Mouse (Mus musculus) midbrain, embryonic 16.5 days (tissue): ENCODE measurements at regions not wholly inside any gene's neighbourhood (a gene's known extent, or its start where the extent isn't known, plus 50 kb on each side); places are given as distances from the start of the nearest gene placed in this dataset.

ENCODE experiments used
- ATAC-seq: fragments of 200-750 bp; cut with Nextera tagmentation; 2 replicates; pipeline ENCODE4 v1.8.0; 2017; ENCODE audit warnings: moderate TSS enrichment
- H3K27ac ChIP-seq: fragments of 300-500 bp; sonication (generic); 2 replicates; pipeline ENCODE4 v1.5.1; 2014; ENCODE audit warnings: mild to moderate bottlenecking, low read length, mixed read lengths
- H3K27me3 ChIP-seq: fragments of 300-500 bp; sonication (generic); 2 replicates; pipeline ENCODE4 v1.6.1; 2014; ENCODE audit warnings: low read depth, low read length, mixed read lengths; ENCODE audit not compliant: control insufficient read depth, insufficient read depth
- H3K36me3 ChIP-seq: fragments of 300-500 bp; sonication (generic); 2 replicates; pipeline ENCODE4 v1.6.1; 2014; ENCODE audit warnings: mild to moderate bottlenecking, low read length, moderate library complexity, mixed read lengths; ENCODE audit not compliant: control insufficient read depth, insufficient read depth
- H3K4me1 ChIP-seq: fragments of 300-500 bp; sonication (generic); 2 replicates; pipeline ENCODE4 v1.6.1; 2014; ENCODE audit warnings: mild to moderate bottlenecking, low read length, mixed read lengths; ENCODE audit not compliant: control insufficient read depth, insufficient read depth
- H3K4me2 ChIP-seq: fragments of 300-500 bp; sonication (generic); 2 replicates; pipeline ENCODE4 v1.6.1; 2014; ENCODE audit warnings: mild to moderate bottlenecking, low read length, mixed read lengths
- H3K4me3 ChIP-seq: fragments of 300-500 bp; sonication (generic); 2 replicates; pipeline ENCODE4 v1.5.1; 2014; ENCODE audit warnings: low read depth, mild to moderate bottlenecking, low read length, moderate library complexity, mixed read lengths
- H3K9ac ChIP-seq: fragments of 300-500 bp; sonication (generic); 2 replicates; pipeline ENCODE4 v1.6.1; 2014; ENCODE audit warnings: low read depth, low read length, mixed read lengths
- H3K9me3 ChIP-seq: fragments of 300-500 bp; sonication (generic); replicated peaks from 2 replicates; pipeline ENCODE4 v1.6.1; 2014; ENCODE audit warnings: mild to moderate bottlenecking, low read length, mixed read lengths; ENCODE audit not compliant: control insufficient read depth, poor library complexity, severe bottlenecking
- WGBS: fragments of 180-500 bp; shearing (Covaris S2); extraction: QIAGEN DNeasy Blood & Tissue Kit; methylation state at CpG from one replicate; pipeline ENCODE4 v1.1.7; 2014; 5-methylcytosine and 5-hydroxymethylcytosine counted together

DNA sequence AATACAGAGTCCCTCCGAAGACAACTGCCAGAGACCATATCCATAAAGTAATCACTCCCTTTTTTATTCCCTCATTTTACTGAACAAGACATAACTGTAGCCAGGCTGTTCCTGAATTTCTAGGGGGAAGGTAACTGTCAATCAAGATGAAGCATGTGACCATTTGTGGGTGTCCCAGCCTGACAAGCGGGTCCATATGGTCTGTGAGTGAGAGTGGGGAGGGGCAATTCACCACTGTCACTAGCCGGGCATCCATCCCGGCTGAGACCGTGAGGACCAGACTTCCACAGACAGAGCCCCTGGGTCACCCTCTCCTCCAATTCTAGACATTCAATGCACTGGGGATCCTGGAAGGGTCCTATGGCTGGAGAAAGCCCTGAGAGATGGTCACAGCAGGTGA is 54.6 kb downstream of the Gm11733 start:
- Histone ChIP-seq H3K9me3 (no peaks in the 10 kb centered on the region), H3K4me1 (peaks cover 38% of the 10 kb centered on the region), H3K4me3 (no peak overlapping the region), H3K27ac (no peak overlapping the region), H3K36me3 (no peaks in the 10 kb centered on the region), H3K4me2 (no peak overlapping the region), H3K27me3 (no peaks in the 10 kb centered on the region), H3K9ac (no peak overlapping the region)
- WGBS = 63% methylated on average over 5 of the region's 5 CpGs
- ATAC-seq = no peak

DNA sequence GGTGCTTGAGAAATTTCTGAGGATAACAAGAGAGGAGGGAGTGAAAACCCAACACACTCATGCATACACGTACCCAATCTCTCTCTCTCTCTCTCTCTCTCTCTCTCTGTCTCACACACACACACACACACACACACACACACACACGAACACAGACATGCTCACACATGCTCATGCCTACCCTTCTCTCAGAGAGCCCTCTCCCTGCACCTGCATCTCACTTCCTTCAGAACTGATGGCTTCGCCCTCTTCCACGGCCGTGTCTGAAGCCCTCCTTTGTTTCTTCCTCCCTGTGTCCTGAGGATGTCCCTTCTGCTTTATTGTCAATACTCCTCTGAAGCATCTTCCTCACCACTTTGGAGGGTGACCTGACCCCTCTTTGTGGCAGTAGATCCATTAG is 56.4 kb downstream of the Gm11733 start:
- ATAC-seq = peak; percentile 52
- H3K27ac ChIP-seq = peak overlapping the region; percentile 91

DNA sequence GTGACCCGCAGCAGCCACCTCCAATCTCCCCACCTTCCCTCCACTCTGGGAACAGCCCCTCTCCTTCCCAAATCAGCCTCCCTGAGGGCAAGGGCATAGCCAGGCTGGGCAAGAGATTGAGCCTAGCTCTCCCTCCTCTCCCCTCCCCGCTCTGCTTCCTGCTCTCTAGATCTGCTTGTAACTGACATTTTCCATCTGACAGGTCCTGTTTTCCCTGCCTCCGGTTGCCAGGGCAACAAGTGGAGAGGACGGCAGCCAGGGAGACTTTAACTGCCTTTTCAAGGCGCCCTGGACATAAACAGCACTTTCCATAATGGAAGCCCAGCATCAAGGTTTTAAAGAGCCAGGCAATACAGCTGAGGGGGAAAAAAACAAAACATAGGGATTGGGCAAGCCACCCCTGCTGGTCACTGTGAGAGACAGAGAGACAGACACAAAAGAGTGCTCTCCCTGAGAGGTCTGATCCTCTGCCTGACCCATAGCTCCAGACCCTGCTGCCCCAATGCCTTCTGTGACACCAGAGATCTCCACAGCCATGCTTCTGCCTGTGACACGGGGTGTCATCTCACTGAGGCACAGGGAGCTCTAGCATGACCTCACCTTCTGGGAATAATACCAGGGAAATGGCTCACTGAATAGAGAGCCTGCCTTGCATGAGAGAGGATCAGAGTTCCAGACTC is 57.2 kb downstream of the Gm11733 start:
- H3K4me2 ChIP-seq = peak overlapping the region; percentile 43; the same call in 1 of the 2 replicates
- no peaks in the 10 kb centered on the region for H3K9me3 ChIP-seq
- peak; percentile 83 for ATAC-seq
- H3K27me3 ChIP-seq = no peaks in the 10 kb centered on the region
- H3K4me3 ChIP-seq = no peak overlapping the region
- H3K4me1 ChIP-seq = peaks cover 30% of the 10 kb centered on the region
- no peaks in the 10 kb centered on the region for H3K36me3 ChIP-seq
- peak overlapping the region; percentile 91 for H3K27ac ChIP-seq
- H3K9ac ChIP-seq = peak overlapping the region; percentile 22
- 2% methylated on average over 6 of the region's 6 CpGs for WGBS

More for the DNA sequence above, 56.4 kb downstream of the Gm11733 start:
- Histone ChIP-seq H3K36me3 (no peaks in the 10 kb centered on the region), H3K27me3 (no peaks in the 10 kb centered on the region), H3K9me3 (no peaks in the 10 kb centered on the region), H3K4me2 (peak overlapping the region; percentile 43), H3K4me1 (peaks cover 32% of the 10 kb centered on the region), H3K9ac (no peak overlapping the region; the same call in none of the 2 replicates), H3K4me3 (no peak overlapping the region)
- 15% methylated on average over 5 of the region's 5 CpGs for WGBS

DNA sequence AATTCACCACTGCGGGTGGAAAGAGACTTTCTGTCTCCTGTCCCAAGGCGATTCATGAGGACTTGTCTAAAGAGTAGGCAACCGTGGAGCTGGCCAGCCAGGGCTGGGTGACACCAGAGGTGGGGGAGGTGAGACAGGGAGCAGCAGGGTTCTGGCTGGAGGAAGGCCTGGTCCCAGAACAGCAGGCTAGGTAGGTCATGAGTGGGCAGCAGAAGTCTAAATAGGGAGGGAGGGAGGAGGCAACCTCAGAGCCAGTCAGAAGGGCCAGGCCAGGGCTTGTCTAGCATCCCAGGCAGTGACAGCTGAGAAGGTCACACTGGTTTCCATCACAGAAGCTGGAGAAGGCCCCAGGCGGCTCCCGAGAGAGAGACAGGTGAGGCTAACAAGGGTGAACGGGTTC is 59.0 kb downstream of the Gm11733 start:
- Histone ChIP-seq H3K4me2 (no peak overlapping the region), H3K27ac (0 out of 2 replicates have a peak overlapping the region, but pooled peaks have one; percentile 6), H3K9me3 (no peaks in the 10 kb centered on the region), H3K27me3 (no peaks in the 10 kb centered on the region), H3K4me1 (peaks cover 27% of the 10 kb centered on the region), H3K36me3 (no peaks in the 10 kb centered on the region), H3K4me3 (no peak overlapping the region), H3K9ac (no peak overlapping the region)
- no peak for ATAC-seq
- 35% methylated on average over 6 of the region's 6 CpGs for WGBS

- 39% methylated on average over 6 of the region's 6 CpGs for WGBS
- Histone ChIP-seq H3K4me2 (no peak overlapping the region), H3K4me3 (no peak overlapping the region), H3K4me1 (peaks cover 27% of the 10 kb centered on the region), H3K9me3 (no peaks in the 10 kb centered on the region), H3K27me3 (no peaks in the 10 kb centered on the region), H3K9ac (no peak overlapping the region), H3K27ac (no peak overlapping the region), H3K36me3 (no peaks in the 10 kb centered on the region)
- ATAC-seq = no peak
These were observed 60.3 kb downstream of the Gm11733 start for GRCm38 (mm10) chr11:117544507-117544906.

DNA sequence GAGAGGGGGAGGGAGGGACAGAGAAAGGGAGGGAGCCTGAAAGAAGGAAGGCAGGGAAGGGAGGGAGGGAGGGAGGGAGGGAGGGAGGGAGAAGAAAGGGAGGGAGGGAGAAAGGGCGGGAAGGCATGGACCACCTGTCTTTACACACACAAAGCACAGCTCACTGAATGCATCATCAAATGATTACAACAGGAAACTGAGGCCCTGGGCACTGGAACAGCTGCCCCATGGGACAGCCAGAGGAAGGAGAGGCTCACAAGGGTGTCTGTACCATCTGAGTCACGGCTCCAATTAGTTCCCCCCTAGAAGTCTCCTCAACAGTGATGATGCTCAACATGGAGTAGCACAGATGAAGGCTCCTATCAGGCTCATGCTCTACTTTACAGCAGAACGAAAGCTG is 60.8 kb downstream of the Gm11733 start:
- Histone ChIP-seq H3K9me3 (no peaks in the 10 kb centered on the region), H3K27ac (no peak overlapping the region)

GRCm38 (mm10) chr11:117551926-117552325 is 67.8 kb downstream of the Gm11733 start:
- Histone ChIP-seq H3K4me2 (no peak overlapping the region), H3K4me3 (no peak overlapping the region), H3K27ac (peak overlapping the region; percentile 39; the same call in 1 of the 2 replicates), H3K9me3 (no peaks in the 10 kb centered on the region), H3K36me3 (no peaks in the 10 kb centered on the region), H3K4me1 (peaks cover 8% of the 10 kb centered on the region), H3K9ac (no peak overlapping the region), H3K27me3 (no peaks in the 10 kb centered on the region)
- ATAC-seq = peak; percentile 63
- whole genome bisulfite sequencing = 80% methylated on average over 5 of the region's 5 CpGs

More for the DNA sequence above, 60.8 kb downstream of the Gm11733 start:
- peaks cover 24% of the 10 kb centered on the region for H3K4me1 ChIP-seq
- H3K4me2 ChIP-seq = no peak overlapping the region
- H3K27me3 ChIP-seq = no peaks in the 10 kb centered on the region
- no peak overlapping the region for H3K9ac ChIP-seq
- H3K4me3 ChIP-seq = no peak overlapping the region
- H3K36me3 ChIP-seq = no peaks in the 10 kb centered on the region
- WGBS = 55% methylated on average over 3 of the region's 3 CpGs
- ATAC-seq = no peak

DNA sequence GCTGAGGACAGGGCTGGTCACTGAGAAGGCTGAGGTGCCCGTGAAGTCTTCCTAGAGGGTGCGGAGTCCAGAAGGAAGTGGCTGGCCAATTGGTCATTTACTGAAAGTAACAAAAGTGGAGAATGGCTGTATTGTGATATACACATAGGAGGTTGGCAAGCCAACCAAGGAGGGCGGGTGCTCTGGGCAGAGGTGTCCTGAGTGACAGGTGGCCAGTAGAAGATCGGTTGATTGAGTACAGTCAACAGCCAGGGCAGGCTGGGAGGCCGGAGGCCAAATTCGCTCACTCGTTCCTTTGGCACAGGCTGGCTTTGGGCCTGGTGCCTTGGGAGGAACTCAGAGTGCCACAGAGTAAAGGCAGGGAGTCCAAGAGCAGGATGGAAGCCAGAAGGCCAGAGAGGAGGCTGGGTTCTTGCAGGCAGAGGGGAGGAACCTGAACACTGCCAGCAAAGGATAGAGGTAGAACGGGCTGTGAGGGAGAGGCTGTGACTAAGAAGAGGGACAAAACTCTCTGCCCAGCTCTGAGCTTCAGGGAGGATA is 68.3 kb downstream of the Gm11733 start:
- no peaks in the 10 kb centered on the region for H3K36me3 ChIP-seq
- no peak overlapping the region for H3K4me3 ChIP-seq
- no peak overlapping the region for H3K9ac ChIP-seq
- no peak; the same call in 1 of the 2 replicates for ATAC-seq
- no peaks in the 10 kb centered on the region for H3K9me3 ChIP-seq
- H3K27ac ChIP-seq = 0 out of 2 replicates have a peak overlapping the region, but pooled peaks have one; percentile 39
- WGBS = 87% methylated on average over 8 of the region's 8 CpGs
- no peak overlapping the region for H3K4me2 ChIP-seq
- peaks cover 8% of the 10 kb centered on the region for H3K4me1 ChIP-seq
- no peaks in the 10 kb centered on the region for H3K27me3 ChIP-seq

- WGBS = 62% methylated on average over 10 of the region's 10 CpGs
- Histone ChIP-seq H3K27ac (no peak overlapping the region), H3K36me3 (no peaks in the 10 kb centered on the region), H3K4me3 (no peak overlapping the region), H3K4me2 (no peak overlapping the region), H3K27me3 (no peaks in the 10 kb centered on the region), H3K9me3 (no peaks in the 10 kb centered on the region), H3K9ac (no peak overlapping the region), H3K4me1 (peaks cover 8% of the 10 kb centered on the region)
- no peak for ATAC-seq
These were observed 69.9 kb downstream of the Gm11733 start for GRCm38 (mm10) chr11:117554111-117554510.
